Mouse (Mus musculus) E14TG2a.4 (cell line): ENCODE measurements at regions not wholly inside any gene's neighbourhood (a gene's known extent, or its start where the extent isn't known, plus 50 kb on each side); places are given as distances from the start of the nearest gene placed in this dataset.

Experiments
- CTCF ChIP-seq: conservative IDR thresholded peaks from 2 replicates; pipeline ENCODE4 v1.5.1; 2014; ENCODE audit warnings: low read length
- POU5F1 ChIP-seq: IDR thresholded peaks from 2 replicates; pipeline ENCODE4 v1.6.1; 2014; ENCODE audit warnings: low read length, borderline replicate concordance

- TF ChIP-seq CTCF (no peak), POU5F1 (no peak)
Measured at GRCm38 (mm10) chr3:132359596-132359995, 270.0 kb upstream of the Gimd1 start.
